Mouse (Mus musculus) lung, adult 18-20 months (tissue): Measurements from ENCODE around the gene Tbc1d30.

Source experiments
- DNase-seq, 2 experiments: peaks; one replicate each; pipeline ENCODE4 v3.0.0; 2022; ENCODE audit warnings: mixed read lengths in 2 of 2

The Tbc1d30 gene

GRCm38 (mm10) chr10:121216804-121217203 lies 134.3 kb downstream of the Tbc1d30 start:
- DNase-seq: no peak
